Mouse (Mus musculus) induced T-regulatory cell, adult 2 months (primary cell): Measurements from ENCODE around the gene Frrs1.
"Not testable (repeated sequence)": the region's sequence is repeated elsewhere in the genome, so short reads cannot be mapped to it uniquely, and the experiment has no call there.

Source experiments
- DNase-seq: peaks from one replicate; pipeline ENCODE4 v3.0.0-alpha.2; 2012; ENCODE audit warnings: low read depth

Gene Frrs1

GRCm38 (mm10) chr3:116858941-116859685 lies at the start of gene Frrs1:
Gene Frrs1 (plus strand): TSS chr3:116859464.
- DNase-seq, result no peak

- not testable (repeated sequence) for DNase-seq
These were observed 48.9 kb upstream of the Frrs1 start for GRCm38 (mm10) chr3:116810351-116810750.

GRCm38 (mm10) chr3:116812946-116813345 lies 46.3 kb upstream of the Frrs1 start:
- no peak for DNase-seq

GRCm38 (mm10) chr3:116815305-116815797 lies 43.9 kb upstream of the Frrs1 start:
- no peak for DNase-seq

- no peak for DNase-seq
These were observed 43.3 kb upstream of the Frrs1 start for GRCm38 (mm10) chr3:116815916-116816315.

- DNase-seq, result no peak
These were observed 42.5 kb upstream of the Frrs1 start for GRCm38 (mm10) chr3:116816674-116817215.

GRCm38 (mm10) chr3:116817231-116817630 lies 42.0 kb upstream of the Frrs1 start:
- DNase-seq, result no peak

GRCm38 (mm10) chr3:116826471-116827215 lies 32.6 kb upstream of the Frrs1 start:
- DNase-seq, result no peak

- DNase-seq, result no peak
These were observed 29.9 kb upstream of the Frrs1 start for GRCm38 (mm10) chr3:116829274-116829920.

GRCm38 (mm10) chr3:116831324-116831723 lies 27.9 kb upstream of the Frrs1 start:
- DNase-seq, result no peak

- DNase-seq, result no peak
These were observed 26.5 kb upstream of the Frrs1 start for GRCm38 (mm10) chr3:116832526-116833310.

- no peak for DNase-seq
These were observed 25.8 kb upstream of the Frrs1 start for GRCm38 (mm10) chr3:116833491-116833890.

- DNase-seq, result no peak
These were observed 25.0 kb upstream of the Frrs1 start for GRCm38 (mm10) chr3:116834241-116834640.

GRCm38 (mm10) chr3:116835350-116835749 lies 23.9 kb upstream of the Frrs1 start:
- no peak for DNase-seq

- peak; percentile 96 for DNase-seq
These were observed 23.2 kb upstream of the Frrs1 start for GRCm38 (mm10) chr3:116835770-116836680.

- no peak for DNase-seq
These were observed 22.4 kb upstream of the Frrs1 start for GRCm38 (mm10) chr3:116836681-116837475.

GRCm38 (mm10) chr3:116841311-116841710 lies 18.0 kb upstream of the Frrs1 start:
- no peak for DNase-seq

GRCm38 (mm10) chr3:116844880-116845579 lies 14.2 kb upstream of the Frrs1 start:
- no peak for DNase-seq

- no peak for DNase-seq
These were observed 13.2 kb upstream of the Frrs1 start for GRCm38 (mm10) chr3:116846084-116846483.
